Mouse (Mus musculus) heart, adult 18-20 months (tissue): ENCODE measurements at regions not wholly inside any gene's neighbourhood (a gene's known extent, or its start where the extent isn't known, plus 50 kb on each side); places are given as distances from the start of the nearest gene placed in this dataset.
"Not testable (repeated sequence)": the region's sequence is repeated elsewhere in the genome, so short reads cannot be mapped to it uniquely, and the experiment has no call there.

ENCODE experiments used
- DNase-seq, 2 experiments: peaks; one replicate each; pipeline ENCODE4 v3.0.0; 2021 to 2022; ENCODE audit warnings: mixed read lengths in 1 of 2

DNA sequence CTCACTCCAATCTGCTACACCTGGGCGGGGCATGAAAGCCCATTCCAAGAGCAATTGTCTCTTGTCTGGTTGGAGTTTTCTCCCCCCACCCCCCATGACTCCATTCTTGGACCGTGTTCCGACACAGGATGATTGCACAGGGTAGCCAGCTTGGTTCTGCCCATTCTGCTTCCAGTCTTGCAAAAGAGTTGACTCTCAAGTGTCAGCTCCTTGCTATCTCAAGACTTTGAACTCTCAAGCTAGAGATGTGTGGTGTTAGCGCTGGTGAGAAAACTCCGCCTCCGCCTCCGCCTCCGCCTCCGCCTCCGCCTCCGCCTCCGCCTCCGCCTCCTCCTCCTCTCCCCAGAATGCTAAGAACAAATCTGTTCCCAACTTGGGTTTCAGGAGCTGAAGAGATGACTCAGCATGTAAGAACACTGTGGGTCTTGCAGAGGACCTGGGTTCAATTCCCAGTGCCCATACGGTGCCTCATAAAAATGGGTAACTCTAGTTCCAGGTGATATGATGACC, 135.1 kb downstream of the Bcat1 start:
- DNase-seq = no peak

DNA sequence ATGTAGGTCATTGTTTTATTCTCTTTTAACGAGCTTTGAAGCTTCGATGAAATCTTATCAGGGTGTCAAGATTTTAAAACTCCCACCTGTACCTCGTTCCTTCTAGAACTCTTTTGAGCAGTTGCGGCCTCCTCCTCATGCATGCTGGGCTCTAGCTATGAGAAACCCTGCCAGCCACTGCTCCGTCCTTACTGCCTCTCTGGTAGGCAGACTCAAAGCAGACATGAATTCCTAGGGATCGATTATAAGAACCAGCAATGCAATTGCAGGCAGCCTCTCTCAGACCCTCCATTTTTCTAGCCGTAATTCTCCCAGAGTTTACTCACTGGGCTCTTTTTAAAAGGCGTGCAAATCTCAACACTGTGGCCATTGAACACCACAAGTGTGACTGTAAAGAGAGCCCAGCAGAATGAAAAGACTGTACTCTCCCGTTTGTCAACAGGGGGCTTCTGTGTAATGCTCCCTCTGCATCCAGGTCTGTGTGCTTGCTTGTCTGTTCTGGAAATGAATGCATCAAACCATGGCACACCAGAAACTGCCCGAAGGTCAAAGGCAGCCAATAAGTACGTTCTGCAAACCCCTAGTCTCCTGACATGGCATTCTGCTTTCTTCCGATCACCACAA, 137.3 kb downstream of the Bcat1 start:
- DNase-seq = no peak

DNA sequence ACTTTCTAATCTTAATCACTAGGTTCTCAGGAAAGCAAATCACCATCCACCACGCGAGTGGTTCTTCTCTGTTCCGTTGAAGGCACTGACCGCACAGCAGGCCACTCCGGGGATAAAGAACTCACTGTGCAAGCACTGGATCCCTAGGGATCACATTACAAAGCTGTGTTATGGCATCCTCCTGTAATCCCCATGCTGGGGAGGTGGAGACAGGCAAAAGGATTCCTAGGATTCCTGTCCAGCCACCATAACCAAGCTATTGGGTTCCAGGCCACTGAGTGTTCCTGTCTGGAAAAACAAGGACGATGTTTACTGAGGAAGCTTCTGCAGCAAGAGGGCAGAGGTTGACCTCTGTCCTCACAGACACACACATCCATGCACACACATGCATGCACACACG, 138.8 kb downstream of the Bcat1 start:
- DNase-seq = no peak

DNA sequence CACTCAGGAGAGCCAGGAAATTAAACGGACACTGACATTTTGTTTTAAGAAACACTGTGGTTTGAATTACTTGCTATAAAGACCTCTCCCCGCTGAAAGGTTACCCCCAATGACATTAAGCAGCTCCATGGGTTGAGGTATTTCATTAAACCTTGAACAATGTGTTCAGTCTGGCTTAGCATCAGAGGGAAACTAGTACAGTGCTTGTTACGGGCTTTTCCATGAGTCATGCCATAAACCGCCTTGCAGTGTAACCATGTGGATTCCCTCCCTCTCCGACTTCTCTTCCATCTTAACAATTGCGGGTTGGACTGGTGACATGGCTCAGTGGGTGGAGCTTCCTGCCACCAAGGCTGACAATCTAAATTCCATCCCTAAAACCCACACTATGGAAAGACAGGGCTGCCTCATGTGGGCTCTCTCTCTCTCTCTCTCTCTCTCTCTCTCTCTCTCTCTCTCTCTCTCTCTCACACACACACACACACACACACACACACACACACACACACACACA, 142.2 kb downstream of the Bcat1 start:
- DNase-seq = no peak

DNA sequence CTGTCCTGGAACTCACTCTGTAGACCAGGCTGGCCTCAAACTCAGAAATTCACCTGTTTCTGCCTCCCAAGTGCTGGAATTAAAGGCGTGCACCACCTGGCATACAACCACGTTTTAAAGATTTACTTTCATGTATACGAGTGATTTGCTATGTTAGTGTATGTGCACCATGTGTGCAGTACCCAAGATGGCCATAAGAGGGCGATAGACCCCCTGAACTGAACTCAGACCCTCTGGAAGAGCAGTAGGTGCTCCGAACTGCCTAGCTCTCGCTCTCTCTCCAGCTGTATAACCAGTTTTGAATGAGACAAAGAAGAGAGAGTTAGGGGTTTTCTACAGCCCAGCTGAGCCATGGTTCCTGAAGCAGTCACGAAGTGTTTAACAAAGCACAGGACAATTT, 143.6 kb downstream of the Bcat1 start:
- no peak for DNase-seq

DNA sequence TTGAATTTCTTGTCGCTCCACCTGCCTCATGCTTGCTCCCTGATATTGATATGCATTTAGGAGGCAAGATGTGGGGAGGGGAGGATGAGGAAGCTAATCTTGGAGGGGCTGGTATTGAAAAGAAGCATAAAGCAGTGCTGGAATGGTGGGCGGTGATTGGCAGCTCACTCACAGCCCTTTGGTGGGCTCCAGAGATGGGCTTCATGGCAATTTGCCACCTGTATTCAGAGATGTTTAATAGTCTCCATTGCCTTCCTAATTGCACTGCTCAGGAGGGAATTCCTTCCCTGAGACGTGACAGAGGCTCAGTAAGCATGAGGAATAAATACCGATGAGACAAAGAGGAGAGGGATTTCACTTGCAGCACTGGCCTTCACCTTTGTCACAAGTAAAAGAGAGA, 146.0 kb downstream of the Bcat1 start:
- DNase-seq = no peak

DNA sequence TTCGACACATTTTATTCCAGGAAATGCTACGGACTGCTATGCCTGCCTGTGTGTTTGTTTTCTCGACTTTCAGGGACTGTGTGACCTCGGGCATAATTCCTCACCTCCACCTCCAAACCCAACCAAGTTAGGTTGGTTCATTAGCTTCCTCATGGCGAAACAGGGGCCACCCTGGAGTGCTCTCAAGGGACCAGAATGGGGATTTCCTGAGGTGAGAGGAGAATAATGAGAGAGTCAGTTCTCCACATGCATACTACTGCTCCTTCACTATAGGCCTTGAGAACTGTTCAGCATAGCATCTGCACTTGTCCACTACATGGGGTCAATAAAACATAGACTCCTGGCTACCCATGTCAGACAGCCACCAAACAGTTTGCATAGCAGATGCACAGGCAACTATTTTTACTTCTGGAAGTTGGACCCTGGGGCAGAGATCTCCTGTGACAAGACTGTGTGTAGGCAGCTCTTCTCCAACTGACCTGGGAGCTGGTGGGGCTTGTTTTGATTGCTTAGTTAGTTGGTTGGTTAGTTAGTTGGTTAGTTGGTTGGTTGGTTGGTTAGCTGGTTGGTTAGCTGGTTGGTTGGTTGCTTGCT, 146.6 kb downstream of the Bcat1 start:
- no peak for DNase-seq

DNA sequence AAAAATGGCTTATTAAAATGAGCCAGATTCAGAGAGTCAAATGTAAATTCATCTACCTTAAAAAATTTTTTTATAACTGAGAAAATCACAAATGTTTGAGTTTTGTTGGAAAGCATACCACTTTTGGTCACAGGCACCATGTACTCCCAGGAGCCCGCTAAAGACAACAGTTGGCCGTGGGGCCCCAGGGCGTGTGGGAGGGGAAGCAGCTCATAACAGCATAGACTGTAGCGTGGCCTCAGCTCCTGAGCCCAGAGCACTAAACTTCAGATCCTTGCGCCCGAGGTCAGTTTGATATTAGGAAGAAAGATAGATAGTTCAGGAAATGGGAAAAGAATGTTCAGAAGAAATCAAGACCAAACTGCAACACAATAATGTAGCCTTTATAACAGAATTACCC, 145.8 kb upstream of the Sox5 start:
- DNase-seq = no peak

DNA sequence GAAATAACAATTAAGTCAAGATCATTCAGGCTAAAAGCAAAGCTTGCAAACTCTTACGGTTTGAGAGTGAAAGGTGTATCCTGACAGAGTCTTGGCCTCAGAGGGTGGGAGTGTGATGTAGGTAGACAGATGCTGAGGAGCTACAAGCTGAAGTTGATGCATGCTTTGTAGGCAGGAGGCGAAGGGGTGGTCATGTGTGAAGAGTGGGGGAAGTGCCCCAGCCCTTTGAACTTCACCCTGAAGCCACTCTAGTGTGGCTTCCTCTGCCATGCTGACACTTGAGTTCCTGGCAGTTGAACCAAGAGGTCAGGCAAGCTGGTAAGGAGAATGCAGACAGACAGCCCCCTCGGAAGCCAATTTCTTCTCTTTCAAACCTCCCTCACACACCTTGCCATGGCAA, 141.0 kb upstream of the Sox5 start:
- no peak for DNase-seq

DNA sequence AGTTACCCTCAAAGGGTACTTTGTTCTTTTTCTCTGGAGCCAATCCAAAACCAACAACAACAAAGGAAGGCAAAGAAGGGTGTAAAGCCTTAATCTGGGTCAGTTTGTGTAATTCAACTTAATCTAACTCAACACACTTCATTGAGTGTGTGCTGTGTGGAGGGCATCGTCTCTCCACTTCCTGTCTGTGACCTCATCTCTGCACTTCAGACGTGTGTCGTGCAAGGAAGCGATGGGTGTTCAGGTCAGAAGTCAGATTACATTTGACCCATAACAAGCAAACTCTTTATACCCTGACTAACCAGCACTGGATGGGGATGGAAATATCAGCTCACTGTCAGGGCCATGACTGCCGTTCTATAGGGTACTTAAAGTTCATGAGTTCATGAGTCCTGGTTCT, 138.0 kb upstream of the Sox5 start:
- no peak for DNase-seq

DNA sequence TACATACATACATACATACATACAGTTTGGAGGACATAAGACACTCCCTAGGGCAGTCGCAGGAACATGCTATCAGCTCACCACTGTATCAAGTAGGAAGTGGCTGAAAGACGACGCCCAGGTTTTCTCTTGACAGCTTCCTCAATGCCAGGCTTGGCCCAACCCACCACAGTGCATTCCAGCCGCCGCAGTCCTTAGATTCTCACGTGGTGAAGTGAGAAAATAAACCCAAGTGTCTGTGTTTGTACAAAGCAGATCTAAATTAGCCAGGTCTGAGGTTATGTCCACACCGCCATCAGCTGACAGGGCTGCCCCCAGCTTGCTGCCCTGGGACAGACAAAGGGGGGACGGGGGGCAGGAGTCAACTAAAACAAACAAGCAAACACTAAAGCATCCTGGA, 135.4 kb upstream of the Sox5 start:
- DNase-seq = peak in 1 of 2 experiments; percentile 8

DNA sequence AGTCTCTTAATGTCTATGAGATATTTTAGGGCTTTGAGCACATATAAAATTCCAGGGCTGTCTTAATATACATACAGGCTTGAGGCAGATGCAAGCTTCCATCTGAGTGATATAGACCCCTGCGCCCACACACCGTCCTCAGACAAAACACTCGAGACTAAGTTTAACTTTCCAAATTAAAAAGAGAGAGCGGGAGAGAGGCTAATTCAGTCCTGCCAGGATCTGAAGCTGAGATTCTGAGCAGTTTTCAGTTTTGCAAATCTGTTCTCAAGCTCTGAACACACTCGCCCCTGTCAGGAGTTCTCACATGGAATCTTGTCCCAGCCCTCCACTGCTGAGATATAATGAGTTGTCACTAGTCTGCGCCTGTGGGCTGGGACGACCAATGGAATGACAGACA, 130.0 kb upstream of the Sox5 start:
- no peak for DNase-seq

DNA sequence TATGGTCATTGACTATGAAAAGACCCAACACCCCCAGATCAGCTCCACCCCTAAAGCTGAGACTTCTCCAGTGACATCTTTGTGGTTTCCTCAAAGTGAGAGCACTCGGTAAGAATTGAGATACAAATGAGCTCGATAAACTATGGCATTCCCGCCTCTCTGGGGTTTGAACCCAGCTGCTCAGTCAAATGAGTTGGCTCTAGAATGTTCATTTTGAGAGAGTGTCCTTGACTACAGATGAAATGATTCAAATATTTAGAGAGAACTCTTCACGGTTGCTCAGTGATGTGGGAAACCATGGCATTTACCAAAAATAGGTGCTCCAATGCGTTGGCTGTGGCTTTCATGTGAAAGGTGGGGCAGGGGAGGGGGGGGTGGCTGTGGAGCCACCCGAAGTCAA, 128.6 kb upstream of the Sox5 start:
- DNase-seq = no peak

DNA sequence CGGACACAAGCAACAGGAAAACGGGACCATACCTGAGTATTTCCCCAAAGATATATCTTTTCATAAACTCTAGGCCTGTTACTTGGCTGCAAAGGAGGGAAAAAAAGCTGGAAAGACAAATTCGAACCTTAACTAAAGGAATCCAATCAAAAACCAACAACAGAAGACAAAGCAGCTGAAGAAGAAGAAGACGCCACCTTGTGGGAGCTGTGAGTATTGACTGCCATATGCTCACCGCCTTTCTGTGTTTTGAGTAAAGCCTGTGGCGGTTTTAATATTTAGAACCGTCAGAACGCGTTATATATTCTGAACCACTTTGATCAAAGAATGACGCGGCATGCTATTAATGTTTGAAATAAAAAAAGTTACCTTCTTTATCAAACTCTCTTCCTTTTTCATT, 126.9 kb upstream of the Sox5 start:
- DNase-seq = no peak

DNA sequence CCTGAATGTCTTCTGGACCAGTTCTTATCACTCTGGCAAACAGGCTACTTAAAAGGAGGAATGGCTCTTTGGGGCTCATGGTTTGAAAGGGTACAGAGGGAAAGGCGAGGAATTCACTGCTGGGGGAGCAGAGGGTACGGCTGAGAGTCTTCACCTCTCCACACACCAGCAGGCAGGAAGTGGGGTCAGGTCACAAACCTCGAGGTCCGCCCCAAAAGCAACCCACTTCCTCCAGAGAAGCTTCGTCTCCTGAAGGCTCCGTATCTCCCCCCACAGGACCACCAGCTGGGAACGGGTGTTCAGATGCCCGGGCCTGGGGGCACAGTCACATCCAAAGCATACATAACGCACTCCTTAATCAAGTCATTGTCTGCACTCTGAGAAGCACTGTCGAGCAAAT, 121.4 kb upstream of the Sox5 start:
- no peak for DNase-seq

DNA sequence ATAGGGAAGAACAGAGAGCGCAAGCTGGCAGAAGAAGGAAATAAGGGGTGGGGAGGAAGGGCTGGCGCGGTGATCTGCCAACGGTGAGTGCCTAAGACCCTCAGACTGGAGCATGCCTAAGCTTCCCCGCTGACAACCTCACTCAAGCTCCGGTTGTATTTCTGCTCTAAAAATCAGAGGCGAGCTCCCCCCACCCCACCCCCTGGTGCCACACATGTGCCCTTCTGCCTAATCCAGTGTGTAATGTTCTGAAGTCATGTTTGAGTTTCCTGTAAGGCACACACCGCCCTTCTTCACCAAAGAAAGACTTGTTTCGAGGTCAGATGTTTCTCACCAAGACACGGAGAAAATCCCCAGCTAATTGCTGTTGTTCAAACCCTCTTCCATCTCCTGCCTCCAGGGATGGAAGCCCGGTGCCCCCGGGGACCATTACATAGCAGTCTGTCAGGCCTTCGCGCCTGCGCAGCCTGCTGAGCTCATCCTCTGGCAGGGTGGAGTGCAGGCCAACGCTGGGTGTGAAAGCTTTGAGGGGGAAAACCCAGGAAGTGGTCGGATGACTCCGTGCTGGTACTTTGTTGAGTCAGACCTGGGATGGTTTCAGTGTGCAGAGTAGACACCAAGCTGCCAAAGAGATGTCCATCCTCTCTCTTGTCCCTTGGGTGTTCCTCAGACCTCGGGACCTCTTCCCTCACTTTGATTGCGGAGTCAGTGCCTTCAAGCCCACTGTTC, 120.7 kb upstream of the Sox5 start:
- peak; percentile 56 to 75 for DNase-seq

DNA sequence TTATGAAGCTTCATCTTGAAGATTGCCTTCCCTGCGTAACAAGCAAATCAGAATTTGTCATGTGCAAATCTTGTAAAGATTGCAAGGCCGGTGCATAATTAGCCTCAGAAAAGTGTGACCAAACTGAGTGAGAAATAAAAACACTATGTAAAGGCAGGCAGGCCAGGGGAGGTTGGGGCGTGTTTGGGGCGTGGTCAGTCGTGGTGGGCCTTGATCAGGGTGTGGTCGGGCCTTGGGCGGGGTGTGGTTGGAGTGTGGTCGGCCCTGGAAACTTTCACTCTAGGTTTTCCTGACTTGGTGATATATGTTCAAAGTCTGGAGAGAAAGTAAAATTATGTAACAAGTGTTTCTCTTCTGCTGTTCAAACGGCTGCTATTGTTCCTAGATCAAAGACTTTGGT, 120.0 kb upstream of the Sox5 start:
- DNase-seq = peak in 1 of 2 experiments; percentile 14

DNA sequence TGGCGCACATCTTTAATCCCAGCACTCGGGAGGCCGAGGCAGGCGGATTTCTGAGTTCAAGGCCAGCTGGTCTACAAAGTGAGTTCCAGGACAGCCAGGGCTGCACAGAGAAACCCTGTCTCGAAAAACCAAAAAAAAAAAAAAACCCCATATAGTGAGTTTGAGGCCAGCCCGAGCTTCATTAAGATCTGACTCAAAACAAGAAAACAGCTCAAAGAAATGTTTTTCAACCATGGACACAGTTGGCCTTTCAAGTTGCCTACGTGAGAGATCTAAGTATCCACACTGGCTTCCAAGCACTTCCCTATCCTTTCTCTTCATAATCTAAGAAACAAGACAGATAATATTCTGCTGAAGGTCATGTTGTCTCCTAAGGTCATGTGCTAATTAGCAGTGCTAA, 119.1 kb upstream of the Sox5 start:
- not testable (repeated sequence) for DNase-seq

DNA sequence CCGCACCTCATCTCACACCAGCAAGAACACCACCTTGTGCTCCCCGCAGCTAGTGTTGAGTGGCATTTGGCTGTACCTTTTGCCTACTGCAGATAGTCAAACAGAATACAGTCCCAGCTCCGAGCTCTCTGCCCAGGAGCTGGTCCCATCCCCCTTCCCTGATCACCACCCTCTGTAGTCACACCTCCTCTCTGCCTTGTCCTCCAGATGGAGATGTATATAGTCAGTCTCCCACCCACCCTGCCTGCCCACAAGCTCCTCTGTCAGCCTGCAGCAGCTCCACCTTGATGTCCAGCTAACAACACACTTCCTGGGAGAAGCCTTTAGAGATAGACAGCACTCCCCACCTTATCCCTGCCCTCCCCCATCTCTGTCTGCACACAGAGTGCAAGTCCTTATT, 115.7 kb upstream of the Sox5 start:
- no peak for DNase-seq

DNA sequence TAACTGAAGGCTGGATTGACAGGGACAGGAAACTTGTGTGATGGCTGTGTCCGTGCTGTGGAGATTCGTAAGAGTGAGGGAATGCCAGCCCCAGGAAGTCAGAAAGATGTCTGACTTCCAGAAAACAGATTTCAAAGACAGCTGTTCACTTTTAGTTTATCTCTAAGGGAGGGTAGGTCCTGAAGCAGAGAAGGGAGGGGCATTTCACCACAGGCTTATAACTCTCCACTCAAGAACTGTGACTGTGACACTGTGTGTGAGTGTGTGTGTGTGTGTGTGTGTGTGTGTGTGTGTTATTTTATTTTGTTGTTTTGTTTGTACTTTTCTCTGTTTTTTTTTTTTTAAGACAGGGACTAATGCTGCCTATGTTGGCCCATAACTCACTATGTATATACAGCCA, 109.1 kb upstream of the Sox5 start:
- DNase-seq = no peak

DNA sequence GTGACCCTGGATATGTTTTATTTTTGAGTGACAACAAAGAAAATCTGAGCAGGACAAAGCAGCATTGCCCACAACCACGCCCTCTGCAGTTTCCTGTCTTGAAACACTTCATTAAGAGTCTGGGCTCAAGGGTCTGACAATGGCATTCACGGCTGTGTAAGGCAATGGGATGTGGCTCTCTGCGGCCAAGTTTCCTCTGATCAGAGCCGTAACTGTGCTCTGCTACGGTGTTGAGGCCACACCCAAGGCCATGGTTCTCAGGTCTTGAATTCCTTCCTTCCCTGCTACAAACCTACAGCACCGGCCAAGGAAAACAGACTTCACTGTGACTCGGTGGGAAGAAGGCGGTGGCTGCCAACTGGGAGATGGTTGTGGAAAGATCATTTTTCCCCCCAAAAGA, 108.4 kb upstream of the Sox5 start:
- DNase-seq = peak in 1 of 2 experiments; percentile 31

DNA sequence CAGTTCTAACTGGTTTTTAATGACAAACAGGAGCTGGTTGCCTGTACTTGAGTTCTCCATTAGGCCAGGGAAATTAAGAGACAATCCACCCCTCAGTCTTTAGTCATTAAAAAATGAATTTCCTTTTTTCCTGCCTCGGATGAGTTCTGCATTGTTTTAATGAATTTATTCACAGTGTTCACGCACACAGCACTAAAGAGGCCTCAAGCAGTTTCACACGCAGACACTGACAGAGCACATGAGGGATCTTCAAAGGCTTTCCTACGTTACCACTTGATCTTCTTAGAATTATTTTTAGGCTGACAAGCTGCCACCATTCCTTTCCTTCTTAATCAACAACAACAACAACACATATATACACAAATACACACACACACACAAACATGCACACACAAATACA, 101.3 kb upstream of the Sox5 start:
- no peak for DNase-seq

DNA sequence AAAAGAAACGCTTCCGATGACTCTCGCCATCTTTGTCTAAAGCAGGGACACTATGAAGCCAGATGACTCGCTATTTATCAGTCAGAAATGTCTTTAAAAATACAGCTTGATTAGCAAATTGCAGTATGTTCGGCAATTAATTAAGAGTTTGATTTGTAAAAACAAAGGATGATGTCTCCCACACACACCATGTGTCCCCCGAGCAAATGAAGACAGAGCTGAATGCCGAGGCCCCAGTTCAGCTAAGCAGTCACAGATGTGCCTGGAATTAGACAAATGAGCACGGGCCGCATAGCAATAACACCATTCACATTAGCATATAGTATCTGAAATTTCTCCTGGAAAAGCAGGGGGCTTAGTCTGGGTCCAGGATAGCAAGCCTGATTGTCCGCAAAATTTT, 98.3 kb upstream of the Sox5 start:
- DNase-seq = no peak

DNA sequence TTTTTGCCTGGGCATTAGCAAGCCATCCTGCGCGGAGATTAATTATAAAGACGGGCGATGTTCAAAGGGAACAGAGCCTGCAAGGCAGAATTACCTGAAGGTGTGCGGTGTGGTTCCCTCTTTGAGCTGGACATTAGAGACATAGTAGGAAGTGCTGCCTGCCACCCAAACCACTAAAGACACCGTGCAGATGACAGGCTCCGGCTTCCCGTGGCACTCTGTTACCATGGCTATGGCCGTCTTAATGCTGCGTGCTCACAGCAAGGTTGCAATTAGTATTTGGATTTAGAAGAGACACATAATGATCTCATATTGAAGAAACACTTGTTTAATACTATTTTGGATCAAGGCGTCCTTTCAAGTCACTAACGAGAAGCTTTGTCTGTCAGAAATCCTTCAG, 95.0 kb upstream of the Sox5 start:
- DNase-seq = no peak
